Mouse (Mus musculus) urinary bladder, postnatal 10 days (tissue): ENCODE results near the gene Esrra.

Experiments used
- DNase-seq: peaks from one replicate; pipeline ENCODE4 v3.0.0; 2022; ENCODE audit warnings: low spot score

Esrra gene

GRCm38 (mm10) chr19:6940396-6941351, 19.1 kb upstream of the Esrra start:
- DNase-seq = no peak

GRCm38 (mm10) chr19:6939106-6940002, 17.7 kb upstream of the Esrra start:
- no peak for DNase-seq

DNA sequence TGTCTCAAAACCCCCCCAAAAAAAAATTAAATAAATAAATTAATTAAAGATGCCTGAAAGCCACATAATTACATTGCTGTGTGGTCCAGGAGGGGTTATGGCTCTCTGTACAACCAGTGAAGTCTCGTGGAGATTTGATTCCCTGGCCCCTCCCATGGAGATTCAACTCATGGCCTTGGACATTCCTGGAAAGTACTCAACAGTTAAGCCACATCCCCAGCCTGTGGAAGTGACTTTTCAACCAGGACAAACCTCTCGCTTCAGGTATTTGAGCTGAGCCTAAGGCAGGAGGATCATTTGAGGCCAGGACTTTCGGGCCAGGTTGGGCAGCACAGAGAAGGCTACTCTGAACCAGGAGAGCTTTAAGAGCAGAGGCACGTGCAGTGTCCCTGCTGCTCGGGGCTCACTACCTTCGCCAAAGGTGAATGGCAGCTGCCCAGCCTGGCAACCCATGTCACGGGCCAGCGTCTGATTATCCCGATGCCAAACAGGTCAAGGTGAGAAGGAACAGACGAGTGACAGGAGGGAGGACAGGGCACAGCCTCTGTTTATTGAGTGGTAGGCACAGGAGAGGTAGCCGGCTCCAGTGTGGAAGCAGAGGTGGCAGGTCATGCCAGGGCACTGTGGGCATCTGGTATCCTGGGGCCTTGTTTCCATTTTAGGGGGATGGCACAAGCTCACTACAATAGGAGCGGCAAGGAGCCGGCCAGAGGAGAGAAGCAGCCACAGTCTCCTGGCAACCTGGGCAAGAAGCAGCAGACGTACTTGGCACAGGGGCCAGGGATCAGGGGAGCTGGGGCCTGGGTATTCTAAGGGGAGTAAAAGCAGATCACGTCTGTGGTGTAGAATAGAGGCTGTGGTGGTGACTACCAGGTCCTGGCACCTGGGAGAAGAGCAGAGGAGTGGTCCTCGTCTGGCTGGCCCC, 16.2 kb upstream of the Esrra start:
- DNase-seq = no peak

GRCm38 (mm10) chr19:6936299-6936698, 14.7 kb upstream of the Esrra start:
- no peak for DNase-seq

GRCm38 (mm10) chr19:6934195-6934977, 12.8 kb upstream of the Esrra start, which contains the start of gene Kcnk4:
TSS of gene Kcnk4 (minus strand) at chr19:6934515.
- no peak for DNase-seq

GRCm38 (mm10) chr19:6933436-6934194, 12.0 kb upstream of the Esrra start:
- DNase-seq = no peak

GRCm38 (mm10) chr19:6933102-6933435, 11.5 kb upstream of the Esrra start:
- DNase-seq = no peak

DNA sequence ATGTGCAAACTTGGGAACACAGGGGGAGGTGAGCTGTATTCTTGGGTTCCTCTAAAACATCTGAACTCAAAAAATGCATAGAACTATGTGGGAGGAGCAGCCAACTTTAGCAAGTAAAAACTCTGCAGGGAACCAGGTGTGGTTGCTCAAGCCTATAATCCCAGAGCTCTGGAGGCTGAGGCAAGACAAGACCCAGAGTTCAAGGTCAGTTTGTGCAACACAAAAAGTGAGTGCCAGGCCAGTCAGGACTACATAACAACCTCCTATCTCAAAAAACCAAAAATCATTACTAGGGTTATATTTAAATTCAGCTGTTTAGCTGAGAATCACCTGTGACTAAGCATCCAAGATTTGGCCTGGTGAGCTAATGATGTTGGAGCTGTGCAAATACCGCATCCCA, 10.4 kb upstream of the Esrra start:
- no peak for DNase-seq

DNA sequence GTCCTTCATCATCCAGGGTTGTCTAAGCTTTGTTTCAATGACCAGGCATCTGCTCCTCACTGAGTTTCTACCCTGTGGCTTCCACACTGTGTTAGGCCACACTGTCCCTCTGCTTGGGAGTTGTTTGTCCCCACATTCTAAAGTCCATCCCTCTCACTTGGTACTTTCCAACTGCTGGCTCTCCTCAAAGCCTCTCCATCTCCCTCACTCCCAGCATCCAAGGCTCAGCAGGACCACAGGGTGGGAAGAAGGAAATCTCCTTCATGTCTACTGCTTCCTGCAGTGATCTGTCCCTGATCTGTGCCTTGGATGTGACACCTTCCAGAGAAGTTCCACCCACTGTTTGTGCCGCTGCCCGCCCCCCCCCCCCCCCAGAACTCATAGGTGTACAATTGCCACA, 9.4 kb upstream of the Esrra start:
- no peak for DNase-seq

GRCm38 (mm10) chr19:6928080-6928479, 6.5 kb upstream of the Esrra start:
- DNase-seq = no peak

- DNase-seq = no peak
Observed at GRCm38 (mm10) chr19:6926559-6927255, 5.1 kb upstream of the Esrra start.

DNA sequence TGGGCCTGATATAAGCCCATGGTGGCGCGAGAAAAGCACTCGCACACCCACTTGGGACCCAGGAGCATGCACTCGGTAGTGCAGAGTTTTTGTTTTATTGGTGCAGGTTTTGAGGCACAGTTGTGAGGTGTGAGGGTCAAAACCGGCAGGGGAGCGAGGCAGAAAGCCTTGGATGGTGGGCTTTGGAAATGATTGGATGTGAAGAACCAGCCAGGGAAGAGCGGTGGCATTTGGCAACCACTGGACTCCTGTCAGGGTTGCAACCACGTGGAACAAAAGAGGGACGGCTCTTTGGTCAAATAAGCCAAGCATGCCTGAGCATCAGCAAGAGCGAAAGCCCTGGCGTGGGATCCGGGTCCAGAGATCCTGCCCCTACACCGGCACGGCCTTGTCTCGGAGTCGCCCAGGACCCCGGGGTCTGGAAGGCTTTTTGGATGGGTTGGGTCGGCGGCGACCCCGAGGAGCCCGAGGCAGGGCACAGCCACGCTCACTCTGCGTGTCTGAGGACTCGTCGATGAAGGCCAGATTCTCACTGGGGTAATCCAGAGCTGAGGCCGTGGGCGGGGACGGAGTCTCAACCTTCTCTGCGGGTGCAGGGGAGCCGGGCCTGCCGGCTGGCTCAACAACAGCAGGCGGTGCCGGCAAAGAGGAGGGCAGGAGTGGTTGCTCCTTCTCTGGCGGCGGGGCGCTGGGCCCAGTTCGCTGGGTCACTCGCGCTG, 4.2 kb upstream of the Esrra start:
- no peak for DNase-seq

DNA sequence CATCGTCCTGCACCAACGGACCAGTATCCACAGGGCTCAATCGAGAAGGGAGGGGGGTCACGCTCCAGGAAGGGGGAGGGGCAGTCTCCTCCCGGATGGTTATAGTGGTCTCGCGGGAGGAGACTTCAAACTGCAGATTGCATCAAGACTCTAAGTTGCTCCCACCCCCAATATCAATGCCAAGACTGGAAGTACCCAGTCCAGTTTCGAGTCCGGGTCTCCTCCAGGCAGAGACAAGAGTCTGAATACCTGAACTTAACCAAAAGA, 3.6 kb upstream of the Esrra start, which contains the start of gene Catsperz:
Gene Catsperz (minus strand): TSS at position 74 of the 267 bp plus-strand sequence.
- DNase-seq = no peak

- DNase-seq = peak; percentile 66
Observed at GRCm38 (mm10) chr19:6924461-6925306, 3.1 kb upstream of the Esrra start.

- no peak for DNase-seq
Observed at GRCm38 (mm10) chr19:6922901-6923735, 1.5 kb upstream of the Esrra start.

- DNase-seq = no peak
Observed at GRCm38 (mm10) chr19:6920741-6921636, 624 bp downstream of the Esrra start.
